Mouse (Mus musculus) lung, adult 2 months (tissue): ENCODE results near the gene Gm10272.

Experiments used
- CTCF ChIP-seq: fragments of 200-500 bp; IDR thresholded peaks from 2 replicates; pipeline ENCODE4 v1.5.1; 2011; ENCODE audit warnings: mild to moderate bottlenecking, low read length, control low read depth; ENCODE audit not compliant: insufficient read depth
- POLR2A ChIP-seq: fragments of 200-500 bp; IDR thresholded peaks from 2 replicates; pipeline ENCODE4 v1.6.1; 2011; ENCODE audit warnings: low read depth, mild to moderate bottlenecking, control low read depth, low read length, borderline replicate concordance; ENCODE audit errors: extremely low read depth

GRCm38 (mm10) chr10:77706326-77706725 is at the start of gene Gm10272:
- no peak for TF ChIP-seq CTCF
- no peak for TF ChIP-seq POLR2A
